Mouse (Mus musculus) common myeloid progenitor, adult 5-6 weeks (primary cell): ENCODE data around the gene Ptprn2. TPM values are rescaled to one million over a fixed set of nuclear protein-coding genes. Genes with fewer than 3 reads are reported as not detected.
"Not testable (repeated sequence)": the region's sequence is repeated elsewhere in the genome, so short reads cannot be mapped to it uniquely, and the experiment has no call there.

Experiments
- ATAC-seq: replicated peaks from 2 replicates; pipeline ENCODE4 v1.8.0; 2016; ENCODE audit warnings: low read depth, mild to moderate bottlenecking, moderate TSS enrichment, inconsistent platforms; ENCODE audit not compliant: poor library complexity, severe bottlenecking
- total RNA-seq: library from RNA; stranded (forward); fragments of 200-1000, 187-1606 nt; gene quantifications from 2 replicates; pipeline ENCODE4 v1.2.3, GENCODE M21; 2017

Ptprn2 gene
- total RNA-seq, 1 experiment from 2014 or later: not detected

DNA sequence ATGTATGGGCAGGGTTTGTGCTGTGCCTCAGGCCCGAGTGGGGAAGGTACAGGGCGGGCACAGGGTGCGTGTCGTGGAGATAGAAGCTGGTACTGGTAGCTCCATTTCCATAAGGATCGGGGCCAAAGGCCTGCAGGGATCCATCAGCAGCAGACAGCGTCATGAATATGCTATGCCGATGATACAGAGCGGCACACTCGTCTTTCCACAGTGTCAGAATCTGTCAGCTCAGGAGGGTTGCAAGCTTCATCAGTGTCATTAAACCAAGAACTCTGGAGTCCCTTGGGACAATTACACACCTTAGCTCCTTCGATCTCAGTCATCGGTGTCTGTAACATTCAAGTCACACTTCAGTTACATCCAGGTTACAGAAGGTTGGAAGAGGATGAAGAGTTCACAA, 15.1 kb downstream of the Ptprn2 start:
- ATAC-seq: no peak

DNA sequence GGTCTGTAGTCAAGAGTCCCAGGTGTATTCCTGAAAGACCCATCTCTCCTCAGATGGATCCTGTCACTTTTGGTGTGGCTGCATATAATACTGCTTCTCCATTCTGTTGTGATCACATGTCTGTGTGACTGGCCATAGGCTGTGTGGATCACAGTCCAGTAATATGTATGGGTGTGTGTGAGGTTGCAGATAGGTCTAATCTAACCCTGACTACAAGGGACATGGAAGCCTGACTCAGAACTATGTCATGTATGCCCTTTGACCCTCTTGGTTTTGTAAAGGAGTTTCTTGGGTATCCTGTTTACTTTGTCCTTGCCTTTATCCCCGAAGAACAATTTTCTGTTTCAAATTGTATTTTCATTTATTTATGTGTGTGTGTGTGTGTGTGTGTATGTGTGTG, 27.0 kb downstream of the Ptprn2 start:
- no peak for ATAC-seq

DNA sequence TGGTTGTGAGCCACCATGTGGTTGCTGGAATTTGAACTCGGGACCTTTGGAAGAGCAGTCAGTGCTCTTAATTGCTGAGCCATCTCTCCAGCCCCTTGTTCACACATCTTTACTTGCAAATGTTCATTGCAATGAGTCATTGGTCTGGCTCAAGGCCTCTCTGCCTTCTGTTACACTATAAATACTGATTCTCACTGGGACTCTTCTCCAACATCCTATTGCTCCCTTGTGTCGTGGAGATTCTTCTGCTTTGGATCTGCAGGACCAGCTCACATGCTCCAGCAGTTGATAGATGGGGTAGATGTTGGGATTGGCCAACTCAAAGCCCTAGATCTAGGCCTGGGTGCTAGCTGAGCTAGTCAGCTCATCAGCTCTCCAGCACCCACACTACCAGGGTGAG, 28.3 kb downstream of the Ptprn2 start:
- ATAC-seq: not testable (repeated sequence)

DNA sequence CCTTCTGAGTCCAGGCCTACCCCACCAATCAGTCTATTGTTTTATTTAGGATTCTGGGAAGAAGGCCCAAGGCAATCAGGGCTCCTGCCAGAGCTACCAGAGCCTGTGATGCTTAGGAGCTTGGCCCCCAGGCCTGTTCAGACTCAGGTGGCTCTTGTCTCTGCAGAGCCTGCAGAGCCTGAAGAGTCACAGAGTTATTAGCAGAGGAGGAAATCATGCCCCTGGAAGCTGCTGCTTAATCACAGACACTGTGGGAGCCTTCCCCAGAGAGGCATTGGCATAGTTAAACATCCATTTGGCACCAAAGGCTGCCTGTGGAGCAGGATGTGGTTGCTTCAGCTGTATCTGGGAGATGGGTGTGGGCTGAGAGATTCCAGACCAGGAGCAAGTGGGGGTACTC, 30.3 kb downstream of the Ptprn2 start:
- no peak for ATAC-seq

DNA sequence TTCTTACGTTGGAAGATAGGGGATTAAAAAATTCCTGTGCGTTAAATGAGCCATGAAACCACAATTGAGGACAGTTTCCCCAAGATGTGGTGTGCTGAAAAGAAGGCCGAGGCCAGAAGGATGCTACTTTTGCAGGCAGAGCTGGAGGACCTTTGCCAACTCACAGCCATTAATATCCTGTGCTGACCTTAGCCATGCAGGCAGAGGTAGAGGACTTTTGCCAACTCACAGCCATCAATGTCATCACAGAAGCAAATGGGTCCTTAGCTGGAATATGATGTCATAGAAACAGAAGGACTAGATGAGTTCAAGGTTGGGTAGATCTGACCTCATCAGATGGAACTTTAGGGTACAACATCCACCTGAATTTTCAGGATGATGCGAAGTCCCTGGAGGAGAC, 43.3 kb downstream of the Ptprn2 start:
- ATAC-seq: no peak

DNA sequence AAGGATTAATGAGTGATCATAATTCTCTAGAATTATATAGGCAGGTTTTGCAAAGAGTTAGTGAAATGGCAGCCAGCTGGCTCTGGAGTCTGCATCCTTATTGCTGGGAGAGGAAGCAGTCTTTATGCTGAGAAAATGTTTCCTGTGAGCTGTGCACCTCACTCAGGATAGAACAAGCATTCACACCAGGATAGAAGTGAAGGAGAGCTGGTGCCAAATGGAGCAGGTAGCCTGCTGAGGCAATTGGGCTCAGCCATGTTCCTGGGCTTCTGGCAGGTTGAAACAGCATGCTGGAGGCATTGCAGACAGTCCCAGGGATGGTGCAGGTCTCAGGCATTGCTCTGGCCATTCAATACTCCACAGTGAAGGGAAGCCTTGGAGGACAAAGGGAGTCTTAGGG, 47.8 kb downstream of the Ptprn2 start:
- ATAC-seq: no peak

DNA sequence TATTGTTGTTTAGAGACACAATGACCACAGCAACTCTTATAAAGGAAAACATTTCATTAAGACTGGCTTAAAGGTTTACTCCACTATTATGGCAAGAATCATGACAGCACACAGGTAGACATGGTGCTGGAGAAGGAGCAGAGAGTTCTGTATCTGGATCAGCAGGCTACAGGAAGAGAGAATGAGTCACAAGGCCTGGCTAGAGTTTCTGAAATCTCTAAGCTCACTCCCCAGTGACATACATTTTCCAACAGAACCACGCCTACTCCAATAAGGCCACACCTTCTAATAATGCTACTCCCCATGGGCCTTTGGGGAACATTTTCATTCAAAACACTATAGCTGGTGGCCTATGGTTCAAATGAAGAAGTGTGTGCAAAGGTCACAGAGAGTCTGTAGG, 53.8 kb downstream of the Ptprn2 start:
- ATAC-seq: no peak

DNA sequence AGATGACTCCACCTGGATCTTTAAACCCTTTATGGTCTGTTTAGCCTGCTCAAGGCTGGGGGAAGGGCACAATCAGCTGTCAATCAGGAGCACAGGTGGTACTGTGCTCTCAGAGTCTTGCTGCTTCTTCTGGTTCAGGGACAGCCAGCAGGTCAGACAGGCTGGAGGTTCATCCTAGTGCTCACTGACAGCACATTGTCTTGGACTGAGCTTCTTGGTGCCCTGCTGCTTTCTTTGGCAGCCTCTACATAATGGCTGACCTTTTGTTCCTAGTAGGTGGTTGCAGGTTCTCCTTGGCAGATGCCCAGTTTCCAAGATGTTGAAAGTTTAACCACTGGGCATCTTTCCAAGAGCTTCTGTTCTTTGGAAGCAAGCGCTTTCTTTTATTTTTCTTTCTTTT, 55.1 kb downstream of the Ptprn2 start:
- ATAC-seq: no peak

DNA sequence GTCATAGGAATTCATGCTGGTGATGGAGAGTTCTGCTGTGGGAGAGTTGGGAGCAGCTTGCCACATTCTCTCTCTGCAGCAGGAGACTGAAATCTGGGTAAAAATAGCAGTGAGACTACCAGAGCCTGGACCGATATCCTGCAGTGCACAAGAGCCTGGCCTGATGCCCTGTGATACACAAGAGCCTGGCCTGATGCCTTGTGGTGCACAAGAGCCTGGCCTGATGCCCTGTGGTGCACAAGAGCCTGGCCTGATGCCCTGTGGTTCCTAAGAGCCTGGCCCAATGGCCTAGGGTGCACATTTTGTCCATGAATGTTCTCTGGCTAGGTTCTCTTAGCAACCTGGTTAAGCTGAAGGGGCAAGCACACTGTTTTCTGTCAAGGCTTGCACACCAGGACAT, 64.5 kb downstream of the Ptprn2 start:
- no peak for ATAC-seq

DNA sequence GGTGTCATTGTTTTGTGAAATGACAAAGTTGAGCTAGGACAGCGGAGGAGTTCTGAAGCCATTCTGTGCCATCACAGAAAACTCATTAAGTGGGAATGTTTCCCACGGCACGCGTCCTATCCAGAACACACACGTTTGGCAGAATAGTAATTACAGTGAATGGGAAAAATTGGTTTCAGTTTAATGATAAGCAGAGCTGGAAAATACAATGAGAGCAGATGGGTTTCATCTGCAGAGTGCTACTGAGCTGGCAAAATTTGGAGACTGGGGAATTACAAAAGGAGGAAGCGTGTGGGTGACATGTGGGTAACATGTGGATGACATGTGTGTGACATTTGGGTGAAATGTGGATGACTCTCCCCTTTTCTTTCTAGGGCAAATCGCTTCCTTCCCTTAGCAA, 66.0 kb downstream of the Ptprn2 start:
- no peak for ATAC-seq

DNA sequence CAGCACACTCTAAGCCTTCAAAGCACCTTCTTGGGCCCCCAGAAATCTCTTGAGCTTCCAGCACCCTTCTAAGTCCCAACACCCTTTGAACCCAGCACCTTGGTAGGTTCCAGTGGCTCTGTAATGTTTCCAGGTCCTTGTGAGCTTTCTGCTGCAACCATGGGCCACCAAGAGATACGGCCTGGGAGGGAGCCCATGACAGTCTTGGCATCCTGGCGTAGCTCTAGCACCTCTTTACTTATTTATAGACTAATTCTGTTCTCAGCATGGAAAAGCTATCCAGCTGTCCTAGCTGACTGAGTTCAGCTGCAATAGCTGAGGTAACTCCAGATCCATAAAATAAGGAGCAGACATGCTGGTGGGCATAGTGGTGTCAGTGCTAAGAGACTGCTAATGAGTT, 66.8 kb downstream of the Ptprn2 start:
- ATAC-seq: no peak

DNA sequence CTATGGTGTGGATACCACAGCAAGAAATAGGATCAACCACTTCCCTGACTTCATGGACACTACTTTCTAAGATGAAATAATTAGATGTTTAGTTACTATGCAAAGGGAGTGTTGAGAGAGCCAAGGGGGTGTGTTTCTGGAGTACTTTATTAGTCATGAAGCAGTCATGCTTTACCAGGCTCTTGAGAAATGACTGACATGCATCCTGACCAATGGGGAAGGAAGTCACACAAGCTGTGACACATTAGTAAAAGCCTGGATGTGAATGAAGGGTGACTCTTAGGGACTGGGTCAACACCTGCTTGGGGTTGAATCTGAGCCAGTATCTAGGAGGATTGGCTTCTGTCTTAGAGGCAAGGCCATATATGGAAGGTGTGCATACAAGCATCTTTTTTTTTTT, 67.8 kb downstream of the Ptprn2 start:
- ATAC-seq: no peak

DNA sequence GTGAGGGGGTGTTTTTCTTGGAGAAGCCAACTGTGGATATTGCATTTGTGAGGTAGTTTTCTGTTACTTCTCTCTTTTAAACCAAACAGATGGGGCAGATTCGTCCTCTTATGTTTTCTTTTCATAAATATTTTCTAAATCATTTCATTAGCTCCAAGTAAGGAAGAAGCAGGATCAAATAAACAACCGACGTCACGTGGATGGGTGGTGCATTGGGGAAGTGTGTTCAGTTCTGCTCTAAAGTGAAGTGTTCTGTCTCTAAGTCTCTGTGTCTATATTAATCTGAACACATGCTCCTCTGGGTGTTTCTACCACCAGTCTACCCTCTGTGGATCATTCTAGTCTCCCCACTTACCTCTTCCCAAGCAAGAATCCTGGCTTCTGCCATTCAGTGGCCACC, 70.4 kb downstream of the Ptprn2 start:
- no peak for ATAC-seq

DNA sequence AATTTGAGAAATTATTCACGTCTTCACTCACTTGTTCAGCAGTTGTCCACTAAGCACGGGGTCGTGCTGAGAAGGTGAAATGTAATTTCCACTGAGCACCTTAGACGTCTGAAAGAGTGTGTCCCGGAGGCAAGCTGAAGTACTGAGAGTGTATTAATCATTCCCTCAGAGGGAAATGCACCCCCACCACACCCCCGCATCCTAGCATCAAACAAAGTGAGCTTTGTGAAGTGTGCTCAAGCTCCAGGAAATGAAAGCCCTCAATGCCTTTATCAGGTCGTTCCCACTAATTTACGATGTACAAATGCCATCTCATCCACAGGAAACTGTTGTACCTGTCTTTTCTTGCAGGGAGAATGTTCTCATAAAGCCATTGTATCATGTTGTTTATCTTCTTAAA, 78.9 kb downstream of the Ptprn2 start:
- no peak for ATAC-seq

DNA sequence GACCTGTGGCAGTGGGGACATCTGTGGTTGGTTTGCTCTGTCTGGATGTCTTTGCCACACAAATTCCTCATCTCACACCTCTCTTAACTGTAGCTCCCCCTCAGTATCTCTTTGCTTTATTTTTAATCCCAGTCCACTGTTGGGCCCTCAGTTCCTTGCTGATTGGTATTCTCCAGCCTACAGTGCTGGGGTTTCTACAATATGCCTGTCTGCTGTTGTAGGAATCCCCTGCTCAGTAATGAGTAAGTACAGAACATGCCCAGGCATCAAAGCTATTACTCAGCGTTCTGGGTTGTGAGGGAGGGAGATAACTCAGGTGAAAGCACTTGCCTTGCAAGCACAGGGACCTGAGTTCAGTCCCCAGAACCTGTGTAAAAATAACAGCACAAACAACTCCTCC, 81.2 kb downstream of the Ptprn2 start:
- ATAC-seq: no peak

DNA sequence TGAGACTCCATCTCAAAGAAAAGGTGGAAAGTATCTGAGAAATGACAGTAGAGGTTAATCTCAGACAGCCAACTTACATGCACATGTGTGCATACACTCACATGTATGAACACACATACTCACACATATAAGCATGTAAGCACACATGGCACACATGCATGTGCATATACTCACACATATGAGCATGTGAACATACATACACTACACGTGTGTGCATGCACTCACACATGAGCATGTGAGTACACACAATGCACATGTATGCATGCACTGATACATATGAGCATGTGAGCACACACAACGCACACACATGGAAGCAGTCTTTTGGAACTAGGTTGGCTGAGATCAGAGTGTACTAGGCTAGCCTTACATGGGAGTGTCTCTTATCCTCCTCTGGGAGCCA, 81.7 kb downstream of the Ptprn2 start:
- no peak for ATAC-seq

DNA sequence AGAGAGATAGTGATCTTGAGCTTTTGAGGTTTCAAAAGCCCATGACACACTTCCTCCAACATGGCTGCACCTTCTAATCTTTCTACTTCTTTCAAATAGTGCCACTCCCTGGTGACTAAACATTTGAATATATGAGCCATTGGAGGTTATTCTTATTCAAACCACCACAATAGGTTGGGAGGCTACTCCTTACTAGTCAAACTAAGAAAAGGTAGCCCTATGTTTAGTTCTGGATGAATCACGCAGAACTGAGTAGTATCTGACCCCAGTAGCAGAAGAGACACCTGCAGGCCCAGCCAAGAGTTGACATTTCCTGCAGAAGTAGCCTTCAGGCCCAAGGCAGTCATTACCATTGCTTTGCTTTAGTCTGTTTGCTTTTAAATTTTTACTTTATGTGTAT, 84.0 kb downstream of the Ptprn2 start:
- ATAC-seq: no peak

DNA sequence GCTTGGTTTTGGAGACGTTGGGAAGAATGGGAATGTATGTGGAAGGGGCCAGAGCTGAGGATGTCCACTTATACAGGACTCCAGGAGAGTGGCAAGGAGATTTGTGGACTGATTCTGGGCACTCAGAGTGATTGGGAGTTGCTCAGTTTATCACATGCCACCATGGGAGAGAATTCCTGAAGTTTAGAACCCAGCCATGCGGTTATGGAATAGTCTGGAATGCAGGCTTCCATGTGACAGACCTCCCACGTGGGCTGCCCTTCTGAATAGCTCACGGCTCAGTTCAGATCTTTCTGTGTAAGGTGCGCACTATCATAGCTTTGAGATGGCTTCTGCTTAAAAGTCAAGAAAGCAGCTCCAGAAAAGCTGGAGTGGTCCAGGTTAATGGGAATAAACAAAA, 88.6 kb downstream of the Ptprn2 start:
- no peak for ATAC-seq

DNA sequence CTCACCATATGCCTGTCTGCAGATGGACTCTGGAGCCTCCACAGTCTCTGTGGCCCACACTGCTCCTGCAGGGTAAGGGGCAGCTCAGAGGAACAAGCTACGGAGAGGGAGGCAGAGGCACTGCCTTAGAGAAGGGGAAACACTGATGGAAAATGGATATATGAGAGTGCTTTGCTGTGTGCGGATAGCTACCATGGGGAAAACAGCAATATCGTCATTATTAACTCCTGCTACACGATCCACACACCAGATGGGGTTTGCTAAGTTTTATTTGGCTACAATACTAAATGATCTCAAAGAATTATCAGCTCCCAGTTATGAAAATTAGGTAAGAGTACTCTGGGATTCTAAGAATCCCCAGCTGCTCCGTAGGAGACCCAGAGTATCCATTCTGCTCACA, 89.2 kb downstream of the Ptprn2 start:
- no peak for ATAC-seq

DNA sequence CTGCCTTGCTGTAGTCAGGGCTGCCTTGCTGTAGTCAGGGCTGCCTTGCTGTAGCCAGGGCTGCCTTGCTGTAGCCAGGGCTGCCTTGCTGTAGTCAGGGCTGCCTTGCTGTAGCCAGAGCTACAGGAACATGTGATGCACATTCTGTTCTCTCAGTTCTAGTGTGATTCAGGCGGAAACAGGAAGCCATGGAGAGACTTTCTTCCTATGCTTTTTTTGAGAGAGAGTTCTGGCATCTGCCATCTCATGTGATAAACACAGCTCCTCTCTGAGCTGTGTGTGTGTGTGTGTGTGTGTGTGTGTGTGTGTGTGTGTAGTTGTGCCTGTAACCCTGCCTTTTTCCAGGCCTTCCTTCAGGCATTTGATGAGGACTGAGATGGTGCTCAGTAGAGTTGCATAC, 92.4 kb downstream of the Ptprn2 start:
- not testable (repeated sequence) for ATAC-seq

DNA sequence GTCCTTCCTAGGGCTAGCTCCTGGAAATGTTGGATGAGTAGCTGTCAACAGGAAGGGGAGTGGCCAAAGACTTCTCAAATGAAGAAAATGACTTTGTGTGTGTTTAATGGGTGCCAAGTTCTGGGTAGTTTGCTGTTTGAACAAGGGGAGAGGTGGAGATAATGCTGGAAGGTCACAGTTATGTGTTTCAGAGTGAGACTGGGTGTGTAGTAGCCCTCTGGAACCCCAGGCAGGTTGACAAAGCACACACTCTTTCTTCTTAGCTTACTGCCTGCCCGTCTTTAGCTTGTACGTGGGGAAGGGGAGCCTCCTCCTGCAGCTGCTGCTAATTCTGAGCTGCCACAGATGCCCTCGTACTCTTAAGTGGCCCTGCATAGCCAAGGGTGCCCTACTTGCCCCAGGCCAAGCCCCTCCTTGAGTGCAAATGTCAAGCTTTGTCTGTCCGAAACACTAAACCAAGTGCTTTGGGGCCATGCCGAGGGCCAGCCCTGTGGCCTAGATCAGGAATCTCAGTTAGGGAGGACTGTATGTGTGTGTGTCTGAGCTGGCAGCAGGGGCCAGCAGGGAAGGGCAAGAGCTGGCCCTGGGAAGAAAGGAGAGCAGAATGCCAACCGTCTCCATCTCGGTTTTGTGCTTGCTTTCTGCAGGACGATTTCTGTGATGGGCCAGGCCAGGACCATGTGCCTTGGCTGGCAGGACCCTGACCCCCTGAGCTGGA, 95.5 kb downstream of the Ptprn2 start:
- no peak for ATAC-seq

DNA sequence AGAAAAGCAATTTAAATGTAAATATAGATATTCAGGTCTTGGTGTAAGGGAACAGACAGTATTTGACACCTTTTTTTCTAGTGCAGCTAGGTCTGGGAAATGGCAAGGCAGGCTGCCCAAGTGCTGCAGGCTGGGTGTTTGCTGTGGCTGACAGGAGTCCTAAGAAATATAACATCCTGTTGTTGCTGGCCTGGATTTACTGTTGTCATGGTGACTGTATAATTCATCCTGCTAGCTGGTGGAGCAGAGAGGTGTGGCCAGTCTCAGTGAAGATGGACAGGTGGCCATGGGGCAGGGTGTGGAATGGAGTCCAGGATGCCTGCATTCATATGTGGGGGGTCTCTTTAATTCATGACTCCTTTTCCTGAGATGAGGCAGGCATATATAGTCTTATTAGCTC, 96.3 kb downstream of the Ptprn2 start:
- no peak for ATAC-seq

DNA sequence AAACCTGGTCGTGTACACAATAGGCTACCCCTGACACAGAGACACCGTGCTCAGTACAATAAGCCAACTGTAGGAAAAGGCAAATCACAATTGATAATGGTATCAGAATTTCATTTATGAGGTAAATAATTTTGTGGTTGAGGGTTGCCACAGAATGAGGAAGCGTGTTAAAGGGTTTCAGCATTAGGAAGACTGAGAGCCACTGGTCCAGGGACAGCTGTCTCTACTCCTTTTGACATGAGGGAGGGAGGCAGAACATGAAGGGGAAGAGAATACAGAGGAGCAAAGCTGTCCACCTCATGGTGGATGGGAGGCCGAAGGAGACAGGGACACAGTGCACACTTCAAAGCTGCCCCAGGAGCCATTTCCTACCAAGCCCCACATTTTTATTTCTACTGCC, 97.3 kb downstream of the Ptprn2 start:
- 0 out of 2 replicates have a peak, but pooled peaks have one; percentile 39 for ATAC-seq
